Mouse (Mus musculus) intestine, embryonic 15.5 days (tissue): ENCODE data around the gene Nav2. TPM values are rescaled to one million over a fixed set of nuclear protein-coding genes. Genes with fewer than 3 reads are reported as not detected.

ENCODE experiments used
- ATAC-seq: fragments of 200-750 bp; cut with Nextera tagmentation; 2 replicates; pipeline ENCODE4 v1.8.0; 2017; ENCODE audit warnings: moderate TSS enrichment, moderate library complexity
- H3K27ac ChIP-seq: fragments of 300-500 bp; sonication (generic); 2 replicates; pipeline ENCODE4 v1.5.1; 2015; ENCODE audit warnings: mild to moderate bottlenecking, inconsistent platforms
- H3K27me3 ChIP-seq: fragments of 300-500 bp; sonication (generic); replicated peaks from 2 replicates; pipeline ENCODE4 v1.6.1; 2015; ENCODE audit warnings: inconsistent platforms
- H3K36me3 ChIP-seq: fragments of 300-500 bp; sonication (generic); 2 replicates; pipeline ENCODE4 v1.6.1; 2015; ENCODE audit warnings: inconsistent platforms
- H3K4me1 ChIP-seq: fragments of 300-500 bp; sonication (generic); replicated peaks from 2 replicates; pipeline ENCODE4 v1.6.1; 2015; ENCODE audit warnings: inconsistent platforms
- H3K4me2 ChIP-seq: fragments of 300-500 bp; sonication (generic); replicated peaks from 2 replicates; pipeline ENCODE4 v1.6.1; 2015; ENCODE audit warnings: mild to moderate bottlenecking, inconsistent platforms
- H3K4me3 ChIP-seq: fragments of 300-500 bp; sonication (generic); replicated peaks from 2 replicates; pipeline ENCODE4 v1.5.1; 2015; ENCODE audit warnings: inconsistent platforms
- H3K9ac ChIP-seq: fragments of 300-500 bp; sonication (generic); 2 replicates; pipeline ENCODE4 v1.6.1; 2015; ENCODE audit warnings: inconsistent platforms
- H3K9me3 ChIP-seq: fragments of 300-500 bp; sonication (generic); 2 replicates; pipeline ENCODE4 v1.6.1; 2016; ENCODE audit warnings: inconsistent platforms
- WGBS: fragments of 180-500 bp; shearing (Covaris S2); methylation state at CpG from one replicate; pipeline ENCODE4 v1.1.7; 2015; 5-methylcytosine and 5-hydroxymethylcytosine counted together
- polyA plus RNA-seq: library from polyadenylated mRNA; unstranded; fragments of >200 nt; fragmentation: Nextera tagmentation; extraction: Ambion mirVana; gene quantifications from 2 replicates; pipeline ENCODE4 v1.2.1, GENCODE M21; 2015

Gene Nav2
- polyA plus RNA-seq, 1 experiment from 2014 or later = 17.7 TPM

DNA sequence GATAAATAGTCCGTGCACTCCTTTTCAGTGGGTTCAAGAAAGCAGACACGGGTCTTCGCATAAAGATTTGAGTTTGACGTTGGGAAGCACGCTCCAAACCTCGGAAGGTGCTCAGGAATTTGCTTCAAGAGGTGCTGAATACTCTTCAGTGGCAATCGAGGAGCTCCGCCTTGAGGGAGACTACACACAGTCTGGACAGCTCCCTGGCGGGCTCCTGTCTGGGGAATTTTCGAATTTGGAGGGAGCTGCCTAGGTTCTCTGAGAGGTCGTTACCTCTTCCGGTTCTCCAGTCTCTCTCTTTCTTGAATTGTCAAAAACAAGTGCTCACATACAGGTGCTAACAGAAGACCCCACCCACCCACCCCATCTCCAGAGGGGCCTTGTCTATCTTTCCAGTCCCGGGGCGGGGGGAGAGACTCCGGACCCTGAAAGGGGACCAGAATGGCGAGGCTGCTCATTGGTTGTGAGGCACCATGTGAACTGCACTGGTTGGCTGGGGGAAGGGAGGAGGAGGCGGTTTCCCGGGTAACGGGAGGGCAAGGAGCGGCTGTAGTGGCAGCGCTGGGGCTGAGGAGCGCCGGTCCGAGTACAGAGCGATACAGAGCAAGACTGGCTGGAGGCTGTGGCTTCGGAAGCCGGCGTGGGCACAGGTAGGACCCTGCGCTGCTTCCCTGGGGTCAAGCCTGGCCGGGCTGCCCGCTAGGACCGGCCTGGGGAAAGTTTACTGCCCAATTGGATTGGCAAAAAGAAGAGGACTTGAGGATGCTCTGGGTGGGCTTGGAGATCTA is 50.2 kb downstream of the Nav2 start:
- Histone ChIP-seq H3K4me1 (peaks cover 7% of the 10 kb centered on the region), H3K9ac (no peak overlapping the region), H3K4me2 (peak overlapping the region; percentile 68), H3K27me3 (peaks cover 32% of the 10 kb centered on the region), H3K36me3 (no peaks in the 10 kb centered on the region), H3K4me3 (peak overlapping the region; percentile 30), H3K27ac (no peak overlapping the region), H3K9me3 (no peaks in the 10 kb centered on the region)
- WGBS = 3% methylated on average over 32 of the region's 32 CpGs
- ATAC-seq = peak; percentile 97

DNA sequence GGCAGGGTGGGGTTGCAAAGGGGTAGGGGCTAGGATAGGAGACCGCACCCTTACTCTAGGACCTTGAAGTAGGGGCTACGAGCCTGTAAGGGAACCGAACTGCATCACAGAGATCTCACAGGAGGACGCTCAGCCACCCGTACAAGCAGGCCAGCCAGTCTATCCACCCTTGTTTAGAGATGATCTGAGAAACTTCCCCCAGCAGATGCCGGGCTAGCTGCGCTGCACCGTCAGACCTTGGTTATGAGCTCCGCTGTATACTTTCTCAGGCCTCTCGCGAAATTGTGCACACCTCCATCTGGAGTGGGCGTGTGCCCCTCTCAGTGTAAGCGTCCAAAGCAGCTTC is 50.8 kb downstream of the Nav2 start:
- Histone ChIP-seq H3K9me3 (no peaks in the 10 kb centered on the region), H3K4me1 (peaks cover 7% of the 10 kb centered on the region), H3K27ac (no peak overlapping the region), H3K4me2 (peak overlapping the region; percentile 68), H3K9ac (no peak overlapping the region), H3K4me3 (peak overlapping the region; percentile 30), H3K36me3 (no peaks in the 10 kb centered on the region), H3K27me3 (peaks cover 32% of the 10 kb centered on the region)
- 15% methylated on average over 13 of the region's 13 CpGs for WGBS
- ATAC-seq = peak; percentile 27

DNA sequence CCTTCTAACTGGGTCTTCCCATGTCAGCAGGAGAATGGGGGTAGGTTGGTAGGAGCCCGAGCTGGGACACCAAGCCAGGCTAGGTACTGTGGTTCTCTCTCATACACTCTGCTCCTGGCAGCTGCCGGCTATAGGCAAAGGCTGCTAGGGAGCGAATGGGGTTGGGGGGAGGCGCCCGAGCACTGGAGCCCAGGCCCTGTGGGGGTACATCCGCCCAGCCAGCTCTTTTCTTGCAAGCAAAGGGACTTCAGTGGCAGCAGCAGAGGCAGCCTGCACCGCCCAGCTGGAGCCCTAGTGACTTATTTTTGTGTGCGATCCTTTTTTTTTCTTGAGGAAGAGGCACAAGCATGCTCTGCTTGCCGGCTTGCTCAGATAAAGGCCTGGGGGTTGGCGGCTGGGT is 51.6 kb downstream of the Nav2 start:
- Histone ChIP-seq H3K9ac (no peak overlapping the region), H3K27ac (no peak overlapping the region), H3K4me2 (0 out of 2 replicates have a peak overlapping the region, but pooled peaks have one; percentile 22), H3K9me3 (no peaks in the 10 kb centered on the region), H3K4me3 (no peak overlapping the region), H3K36me3 (no peaks in the 10 kb centered on the region), H3K27me3 (peaks cover 32% of the 10 kb centered on the region), H3K4me1 (peaks cover 7% of the 10 kb centered on the region)
- no peak for ATAC-seq
- WGBS = 24% methylated on average over 10 of the region's 10 CpGs

DNA sequence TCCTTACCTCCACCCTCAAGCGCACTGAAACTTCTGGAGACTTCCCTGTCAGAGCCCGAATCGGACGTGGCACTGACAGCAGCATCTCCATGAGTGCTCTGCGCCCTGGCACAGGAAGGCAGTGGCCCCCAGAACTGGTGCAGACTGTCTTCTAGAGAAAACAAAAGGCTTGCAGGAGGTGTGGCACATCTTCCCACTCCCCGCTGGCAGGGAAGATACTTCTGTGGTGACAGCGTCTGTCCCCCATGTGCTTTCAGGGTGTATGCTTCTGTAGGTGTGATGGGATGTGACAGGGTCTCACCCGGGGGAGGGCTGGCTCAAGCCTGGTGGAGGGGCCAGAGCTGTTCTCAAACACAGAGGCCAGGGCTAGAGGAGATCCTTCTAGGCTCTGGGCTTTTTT is 53.0 kb downstream of the Nav2 start:
- ATAC-seq = no peak
- H3K9me3 ChIP-seq = no peaks in the 10 kb centered on the region
- H3K27ac ChIP-seq = no peak overlapping the region
- 62% methylated on average over 8 of the region's 8 CpGs for WGBS
- H3K9ac ChIP-seq = no peak overlapping the region
- H3K27me3 ChIP-seq = peaks cover 32% of the 10 kb centered on the region
- no peak overlapping the region for H3K4me2 ChIP-seq
- no peak overlapping the region for H3K4me3 ChIP-seq
- H3K4me1 ChIP-seq = peaks cover 7% of the 10 kb centered on the region
- no peaks in the 10 kb centered on the region for H3K36me3 ChIP-seq

GRCm38 (mm10) chr7:48961935-48962334 is 53.4 kb downstream of the Nav2 start:
- ATAC-seq = no peak
- Histone ChIP-seq H3K36me3 (no peaks in the 10 kb centered on the region), H3K9ac (no peak overlapping the region), H3K27me3 (peaks cover 32% of the 10 kb centered on the region), H3K4me3 (no peak overlapping the region), H3K4me2 (no peak overlapping the region), H3K27ac (no peak overlapping the region), H3K9me3 (no peaks in the 10 kb centered on the region), H3K4me1 (peaks cover 7% of the 10 kb centered on the region)
- WGBS = 71% methylated on average over 4 of the region's 4 CpGs

GRCm38 (mm10) chr7:48963112-48963511 is 54.6 kb downstream of the Nav2 start:
- H3K4me2 ChIP-seq = no peak overlapping the region
- peaks cover 27% of the 10 kb centered on the region for H3K27me3 ChIP-seq
- WGBS = 36% methylated on average over 5 of the region's 5 CpGs

GRCm38 (mm10) chr7:48963554-48963953 is 55.0 kb downstream of the Nav2 start:
- Histone ChIP-seq H3K27me3 (peaks cover 27% of the 10 kb centered on the region), H3K9ac (no peak overlapping the region), H3K4me2 (no peak overlapping the region), H3K9me3 (no peaks in the 10 kb centered on the region), H3K4me1 (peaks cover 7% of the 10 kb centered on the region), H3K4me3 (no peak overlapping the region), H3K27ac (no peak overlapping the region), H3K36me3 (no peaks in the 10 kb centered on the region)
- no peak for ATAC-seq
- WGBS = 33% methylated on average over 4 of the region's 4 CpGs

More at GRCm38 (mm10) chr7:48963112-48963511, 54.6 kb downstream of the Nav2 start:
- Histone ChIP-seq H3K9me3 (no peaks in the 10 kb centered on the region), H3K36me3 (no peaks in the 10 kb centered on the region), H3K27ac (no peak overlapping the region), H3K4me3 (no peak overlapping the region), H3K9ac (no peak overlapping the region), H3K4me1 (peaks cover 7% of the 10 kb centered on the region)
- no peak for ATAC-seq

GRCm38 (mm10) chr7:48965796-48966512 is 57.4 kb downstream of the Nav2 start:
- Histone ChIP-seq H3K4me2 (no peak overlapping the region), H3K9me3 (no peaks in the 10 kb centered on the region), H3K4me3 (no peak overlapping the region), H3K27ac (no peak overlapping the region), H3K4me1 (no peaks in the 10 kb centered on the region), H3K36me3 (no peaks in the 10 kb centered on the region), H3K9ac (no peak overlapping the region), H3K27me3 (peaks cover 11% of the 10 kb centered on the region)
- no peak for ATAC-seq
- WGBS = 65% methylated on average over 12 of the region's 12 CpGs

DNA sequence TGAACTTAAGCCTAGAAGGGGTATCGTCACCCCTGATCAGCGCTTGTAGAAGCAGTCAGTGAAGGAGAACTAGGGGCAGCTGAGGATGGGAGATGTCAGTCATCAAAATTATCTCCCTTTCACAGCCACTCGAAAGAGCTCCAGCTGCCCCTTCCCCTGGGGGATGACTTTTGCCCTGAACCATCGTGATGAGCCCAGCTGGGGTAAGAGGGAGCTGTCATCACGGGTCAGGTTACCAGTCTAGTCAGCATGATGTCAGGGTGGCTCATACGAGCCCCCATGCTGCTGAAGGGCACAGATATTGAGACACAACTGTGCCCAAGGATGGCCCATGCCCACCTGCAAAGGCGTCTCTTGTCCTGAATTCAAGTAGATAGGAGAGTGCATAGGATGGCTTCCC is 72.5 kb downstream of the Nav2 start:
- Histone ChIP-seq H3K27ac (no peak overlapping the region), H3K36me3 (no peaks in the 10 kb centered on the region), H3K4me1 (no peaks in the 10 kb centered on the region), H3K4me3 (no peak overlapping the region), H3K27me3 (no peaks in the 10 kb centered on the region), H3K9ac (no peak overlapping the region), H3K4me2 (no peak overlapping the region), H3K9me3 (no peaks in the 10 kb centered on the region)
- WGBS = 63% methylated on average over 7 of the region's 7 CpGs
- no peak for ATAC-seq

- no peak overlapping the region for H3K4me3 ChIP-seq
- no peak overlapping the region for H3K4me2 ChIP-seq
- H3K27me3 ChIP-seq = no peaks in the 10 kb centered on the region
- no peak for ATAC-seq
- no peaks in the 10 kb centered on the region for H3K36me3 ChIP-seq
- no peak overlapping the region for H3K9ac ChIP-seq
- no peak overlapping the region for H3K27ac ChIP-seq
- H3K4me1 ChIP-seq = no peaks in the 10 kb centered on the region
- no peaks in the 10 kb centered on the region for H3K9me3 ChIP-seq
- WGBS = 64% methylated on average over 3 of the region's 3 CpGs
Observed at GRCm38 (mm10) chr7:48981814-48982213, 73.3 kb downstream of the Nav2 start.

- WGBS = 82% methylated on average over 7 of the region's 7 CpGs
- H3K4me1 ChIP-seq = no peaks in the 10 kb centered on the region
- H3K27me3 ChIP-seq = no peaks in the 10 kb centered on the region
- no peaks in the 10 kb centered on the region for H3K36me3 ChIP-seq
- ATAC-seq = no peak
- no peaks in the 10 kb centered on the region for H3K9me3 ChIP-seq
- no peak overlapping the region for H3K9ac ChIP-seq
- no peak overlapping the region for H3K27ac ChIP-seq
- no peak overlapping the region for H3K4me3 ChIP-seq
- H3K4me2 ChIP-seq = no peak overlapping the region
Observed at GRCm38 (mm10) chr7:48982573-48982972, 74.1 kb downstream of the Nav2 start.

GRCm38 (mm10) chr7:48991911-48992552 is 83.5 kb downstream of the Nav2 start:
- Histone ChIP-seq H3K9ac (no peak overlapping the region), H3K36me3 (no peaks in the 10 kb centered on the region), H3K27me3 (no peaks in the 10 kb centered on the region), H3K4me3 (no peak overlapping the region), H3K4me2 (no peak overlapping the region), H3K9me3 (no peaks in the 10 kb centered on the region), H3K27ac (no peak overlapping the region), H3K4me1 (0 out of 2 replicates have a peak, but pooled peaks cover 4% of the 10 kb centered on the region)
- whole genome bisulfite sequencing = 27% methylated on average over 8 of the region's 8 CpGs
- peak; percentile 66 for ATAC-seq
